Mouse (Mus musculus) olfactory bulb, adult 2 months (tissue): ENCODE measurements around the gene Tcp1.

Source experiments
- CTCF ChIP-seq: fragments of 200-500 bp; IDR thresholded peaks from 2 replicates; pipeline ENCODE4 v1.5.1; 2012; ENCODE audit warnings: low read depth, mild to moderate bottlenecking, low read length, moderate library complexity; ENCODE audit not compliant: insufficient read depth
- POLR2A ChIP-seq: fragments of 200-500 bp; IDR thresholded peaks from 2 replicates; pipeline ENCODE4 v1.6.1; 2012; ENCODE audit warnings: mild to moderate bottlenecking, low read depth, low read length, moderate library complexity; ENCODE audit not compliant: insufficient read depth

DNA sequence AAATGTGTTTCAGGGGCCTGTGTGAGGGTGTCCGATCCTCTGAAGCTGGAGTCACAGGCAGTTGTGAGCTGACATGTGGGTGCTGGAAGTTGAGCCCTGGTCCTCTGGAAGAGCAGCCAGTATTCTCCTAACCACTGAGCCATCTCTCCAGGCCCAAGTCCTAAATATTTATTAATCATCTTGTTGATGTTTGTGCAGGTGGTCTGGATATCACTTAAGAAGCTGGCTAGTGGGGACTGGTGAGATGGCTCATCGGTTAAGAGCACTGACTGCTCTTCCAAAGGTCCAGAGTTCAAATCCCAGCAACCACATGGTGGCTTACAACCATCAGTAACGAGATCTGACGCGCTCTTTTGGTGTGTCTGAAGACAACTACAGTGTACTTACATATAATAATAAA, 34.2 kb downstream of the Tcp1 start:
- TF ChIP-seq CTCF (no peak), POLR2A (no peak)
